Mouse (Mus musculus) MEL (cell line): ENCODE measurements around the gene Nf2. TPM values are rescaled to one million over a fixed set of nuclear protein-coding genes. Genes with fewer than 3 reads are reported as not detected.

ENCODE experiments used
- DNase-seq: peaks from one replicate; pipeline ENCODE4 v3.0.0; 2011; ENCODE audit warnings: low read depth, low spot score
- H3K27ac ChIP-seq: 2 replicates; pipeline ENCODE4 v1.5.1; 2012; ENCODE audit warnings: low read depth, mild to moderate bottlenecking, control low read depth, low read length, moderate library complexity; ENCODE audit not compliant: control insufficient read depth
- H3K27me3 ChIP-seq, 2 experiments: fragments of 150-350 bp in 1 of 2; sonication (generic) in 1 of 2; 2 replicates each; pipeline ENCODE4 v1.6.1; 2012; ENCODE audit warnings: low read length in 2 of 2, mild to moderate bottlenecking in 2 of 2, improper control_type of control experiment in 1 of 2, moderate library complexity in 1 of 2; ENCODE audit not compliant: insufficient read depth in 2 of 2, control insufficient read depth in 1 of 2
- H3K36me3 ChIP-seq, 2 experiments: 2 replicates each; pipeline ENCODE4 v1.6.1; 2012 to 2014; ENCODE audit warnings: low read length in 2 of 2, improper control_type of control experiment in 1 of 2, inconsistent platforms in 1 of 2, mild to moderate bottlenecking in 1 of 2; ENCODE audit not compliant: insufficient read depth in 2 of 2, control insufficient read depth in 1 of 2
- H3K4me1 ChIP-seq, 2 experiments: fragments of 150-350 bp in 1 of 2; sonication (generic) in 1 of 2; 2 replicates each; pipeline ENCODE4 v1.6.1; 2012; ENCODE audit warnings: low read length in 2 of 2, improper control_type of control experiment in 1 of 2, mild to moderate bottlenecking in 1 of 2; ENCODE audit not compliant: insufficient read depth in 2 of 2, control insufficient read depth in 1 of 2
- H3K4me3 ChIP-seq, 2 experiments: fragments of 150-350 bp in 1 of 2; sonication (generic) in 1 of 2; 2 replicates each; pipeline ENCODE4 v1.5.1; 2012; ENCODE audit warnings: low read depth in 2 of 2, low read length in 2 of 2, mild to moderate bottlenecking in 2 of 2, moderate library complexity in 2 of 2, control low read depth in 1 of 2, improper control_type of control experiment in 1 of 2; ENCODE audit not compliant: control insufficient read depth in 1 of 2, insufficient read depth in 1 of 2
- H3K79me2 ChIP-seq: 2 replicates; pipeline ENCODE4 v1.6.1; 2012; ENCODE audit warnings: mild to moderate bottlenecking, low read length, moderate library complexity; ENCODE audit not compliant: control insufficient read depth, poor library complexity, insufficient read depth
- H3K9ac ChIP-seq: 2 replicates; pipeline ENCODE4 v1.6.1; 2012; ENCODE audit warnings: low read depth, mild to moderate bottlenecking, control low read depth, low read length, moderate library complexity; ENCODE audit not compliant: control insufficient read depth, poor library complexity, severe bottlenecking
- H3K9me3 ChIP-seq: fragments of 150-350 bp; sonication (generic); replicated peaks from 2 replicates; pipeline ENCODE4 v1.6.1; 2012; ENCODE audit warnings: mild to moderate bottlenecking, low read length, improper control_type of control experiment, moderate library complexity; ENCODE audit not compliant: insufficient read depth
- BHLHE40 ChIP-seq: IDR thresholded peaks from 2 replicates; pipeline ENCODE4 v1.6.1; 2012; ENCODE audit warnings: low read depth, mild to moderate bottlenecking, inconsistent platforms, low read length, improper control_type of control experiment, borderline replicate concordance
- CTCF ChIP-seq, 3 experiments: IDR thresholded peaks in 2 of 3; conservative IDR thresholded peaks in 1 of 3; 2 replicates each; pipeline ENCODE4 v1.5.1; 2011 to 2012; ENCODE audit warnings: low read length in 3 of 3, low read depth in 2 of 3, mild to moderate bottlenecking in 2 of 3, improper control_type of control experiment in 1 of 3, inconsistent platforms in 1 of 3, mixed read lengths in 1 of 3, moderate library complexity in 1 of 3; ENCODE audit not compliant: control insufficient read depth in 1 of 3, insufficient read depth in 1 of 3, poor library complexity in 1 of 3, severe bottlenecking in 1 of 3
- E2F4 ChIP-seq: IDR thresholded peaks from 2 replicates; pipeline ENCODE4 v1.6.1; 2011; ENCODE audit warnings: low read depth, low read length, improper control_type of control experiment, borderline replicate concordance
- ELF1 ChIP-seq: IDR thresholded peaks from 2 replicates; pipeline ENCODE4 v1.6.1; 2014; ENCODE audit warnings: low read depth, mild to moderate bottlenecking, inconsistent platforms, low read length, improper control_type of control experiment, moderate library complexity
- GATA1 ChIP-seq: IDR thresholded peaks from 2 replicates; pipeline ENCODE4 v1.6.1; 2011; ENCODE audit warnings: low read depth, low read length, improper control_type of control experiment
- MAFK ChIP-seq: IDR thresholded peaks from 2 replicates; pipeline ENCODE4 v1.6.1; 2011; ENCODE audit warnings: low read depth, mild to moderate bottlenecking, low read length, improper control_type of control experiment, borderline replicate concordance
- MEF2A ChIP-seq: IDR thresholded peaks from 2 replicates; pipeline ENCODE4 v1.6.1; 2014; ENCODE audit warnings: low read depth, mild to moderate bottlenecking, inconsistent platforms, low read length, improper control_type of control experiment; ENCODE audit not compliant: poor library complexity, insufficient replicate concordance, severe bottlenecking; ENCODE audit errors: extremely low read depth
- MYB ChIP-seq: IDR thresholded peaks from 2 replicates; pipeline ENCODE4 v1.6.1; 2011; ENCODE audit warnings: mild to moderate bottlenecking, low read depth, low read length, improper control_type of control experiment
- POLR2AphosphoS2 ChIP-seq: IDR thresholded peaks from 2 replicates; pipeline ENCODE4 v1.6.1; 2011; ENCODE audit warnings: low read length, improper control_type of control experiment
- RAD21 ChIP-seq: IDR thresholded peaks from 2 replicates; pipeline ENCODE4 v1.6.1; 2011; ENCODE audit warnings: mild to moderate bottlenecking, low read depth, low read length, improper control_type of control experiment
- USF1 ChIP-seq: IDR thresholded peaks from 2 replicates; pipeline ENCODE4 v1.6.1; 2014; ENCODE audit warnings: low read depth, mild to moderate bottlenecking, inconsistent platforms, low read length, improper control_type of control experiment, moderate library complexity
- ZC3H11A ChIP-seq: IDR thresholded peaks from 2 replicates; pipeline ENCODE4 v1.6.1; 2012; ENCODE audit warnings: low read depth, mild to moderate bottlenecking, inconsistent platforms, low read length, improper control_type of control experiment
- ZKSCAN1 ChIP-seq: IDR thresholded peaks from 2 replicates; pipeline ENCODE4 v1.6.1; 2012; ENCODE audit warnings: low read depth, mild to moderate bottlenecking, inconsistent platforms, low read length, improper control_type of control experiment, moderate library complexity
- polyA plus RNA-seq, 2 experiments: library from polyadenylated mRNA; stranded (reverse) in 1 of 2; unstranded in 1 of 2; fragments of >175 nt in 1 of 2; fragments of >200 nt in 1 of 2; gene quantifications; 2 replicates each; pipeline versions ENCODE4 v1.2.1 to v1.2.4; 2012; ENCODE audit warnings: low replicate concordance in 2 of 2, low read depth in 1 of 2; ENCODE audit not compliant: insufficient read length in 2 of 2, insufficient read depth in 1 of 2, missing spikeins in 1 of 2
- total RNA-seq: library from RNA; depleted of rRNA; stranded (reverse); fragments of 300-350 nt; gene quantifications from 2 replicates; pipeline ENCODE4 v1.2.3, GENCODE M21; 2012

Gene Nf2
- total and polyA plus RNA-seq, 3 experiments = 73.6 to 246 (median 95.6) TPM

DNA sequence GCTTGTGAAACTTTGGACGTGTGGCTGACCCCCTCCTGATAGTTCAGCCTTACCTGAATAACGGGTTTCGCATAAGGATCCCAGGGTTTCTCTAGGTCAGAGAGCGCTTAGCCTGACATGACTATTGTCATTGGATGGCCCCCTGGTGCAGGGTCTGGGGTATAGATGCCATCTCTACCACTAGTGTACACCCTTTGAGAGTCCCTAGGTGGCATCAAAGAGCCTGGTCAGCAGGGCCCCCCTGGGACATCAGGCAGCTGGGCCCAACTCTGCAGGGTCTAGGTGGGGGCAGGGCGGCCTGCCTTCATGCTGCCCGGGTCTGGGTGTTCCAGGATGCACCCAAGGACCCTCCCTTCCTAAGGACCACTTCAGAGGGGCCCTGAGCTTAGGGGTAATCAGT, 113.0 kb downstream of the Nf2 start:
- H3K27ac ChIP-seq = no peak overlapping the region
- no peak for DNase-seq
- H3K79me2 ChIP-seq = no peaks in the 10 kb centered on the region
- H3K27me3 ChIP-seq = no peaks in the 10 kb centered on the region
- TF ChIP-seq CTCF (IDR thresholded peaks at IDR 0.05 in 2 of 3, conservative IDR thresholded peaks at IDR 0.05 in 1 of 3; ENCODE audit: control insufficient read depth in 1 of 3, insufficient read depth in 1 of 3, low read depth in 2 of 3, low read length in 3 of 3, poor library complexity in 1 of 3, severe bottlenecking in 1 of 3) (peak in 1 of 3 experiments; percentile 16; a peak in 2 of 6 replicates), RAD21 (no peak)
- TF ChIP-seq, all 39 proteins: peak for 1
- Histone ChIP-seq H3K4me3 (no peak overlapping the region), H3K36me3 (no peaks in the 10 kb centered on the region), H3K9me3 (no peaks in the 10 kb centered on the region), H3K9ac (no peak overlapping the region), H3K4me1 (no peaks in the 10 kb centered on the region)

- no peak overlapping the region for H3K27ac ChIP-seq
- no peak for DNase-seq
- no peaks in the 10 kb centered on the region for H3K9me3 ChIP-seq
- TF ChIP-seq E2F4 = no peak
- no peak for TF ChIP-seq MAFK
- TF ChIP-seq MYB = no peak
- no peak for TF ChIP-seq POLR2AphosphoS2
- TF ChIP-seq GATA1 = no peak
- TF ChIP-seq, all 39 proteins: peak for 0
- Histone ChIP-seq H3K36me3 (peaks cover 0 to 3% of the 10 kb centered on the region in 2 experiments; a peak in 2 of 4 replicates), H3K9ac (no peak overlapping the region), H3K27me3 (no peaks in the 10 kb centered on the region), H3K79me2 (no peaks in the 10 kb centered on the region), H3K4me3 (no peak overlapping the region), H3K4me1 (peaks cover 0 to 11% of the 10 kb centered on the region in 2 experiments; a peak in 3 of 4 replicates)
These were observed 115.2 kb downstream of the Nf2 start for GRCm38 (mm10) chr11:4734179-4734578.

GRCm38 (mm10) chr11:4731781-4732180, 117.6 kb downstream of the Nf2 start:
- H3K36me3 ChIP-seq = peaks cover 0 to 3% of the 10 kb centered on the region in 2 experiments; a peak in 2 of 4 replicates
- TF ChIP-seq ZC3H11A = no peak
- TF ChIP-seq ELF1 = no peak
- TF ChIP-seq, all 39 proteins: peak for 0
- H3K27me3 ChIP-seq = no peaks in the 10 kb centered on the region

DNA sequence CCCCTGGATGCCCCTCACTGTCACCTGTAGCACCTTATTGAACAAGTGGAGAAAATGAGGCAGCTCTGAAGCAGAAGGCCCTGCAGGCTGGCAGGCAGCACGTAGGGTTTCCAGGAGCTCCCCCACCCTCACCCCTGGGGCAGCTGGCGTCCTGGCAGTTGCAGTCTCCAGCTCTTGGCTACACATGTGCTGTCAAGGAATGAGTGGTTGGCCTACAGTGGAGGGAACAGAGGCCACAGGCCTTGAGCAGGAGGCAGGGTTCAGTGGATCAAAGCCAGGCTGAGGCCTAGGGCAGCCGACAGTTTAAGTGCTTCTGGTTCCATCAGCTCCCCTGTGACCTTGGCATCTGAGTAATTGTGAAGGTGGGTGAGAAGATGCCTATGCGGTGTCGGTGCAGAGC, 118.4 kb downstream of the Nf2 start:
- peaks cover 0 to 11% of the 10 kb centered on the region in 2 experiments; a peak in 3 of 4 replicates for H3K4me1 ChIP-seq
- TF ChIP-seq USF1 (no peak), RAD21 (no peak), POLR2AphosphoS2 (no peak), E2F4 (no peak), ZKSCAN1 (no peak), MEF2A (no peak), BHLHE40 (no peak), GATA1 (no peak)
- H3K36me3 ChIP-seq = peaks cover 0 to 3% of the 10 kb centered on the region in 2 experiments; a peak in 2 of 4 replicates
- no peak for DNase-seq
- no peaks in the 10 kb centered on the region for H3K79me2 ChIP-seq
- H3K9ac ChIP-seq = no peak overlapping the region
- no peak overlapping the region for H3K4me3 ChIP-seq
- H3K27ac ChIP-seq = no peak overlapping the region
- no peaks in the 10 kb centered on the region for H3K9me3 ChIP-seq
- H3K27me3 ChIP-seq = no peaks in the 10 kb centered on the region

More at GRCm38 (mm10) chr11:4731781-4732180, 117.6 kb downstream of the Nf2 start:
- Histone ChIP-seq H3K4me3 (no peak overlapping the region), H3K9me3 (no peaks in the 10 kb centered on the region), H3K4me1 (peaks cover 0 to 11% of the 10 kb centered on the region in 2 experiments; a peak in 3 of 4 replicates), H3K79me2 (no peaks in the 10 kb centered on the region), H3K9ac (no peak overlapping the region), H3K27ac (no peak overlapping the region)
- no peak for DNase-seq
